Mouse (Mus musculus): ENCODE measurements around the gene Gm20388.

DNA sequence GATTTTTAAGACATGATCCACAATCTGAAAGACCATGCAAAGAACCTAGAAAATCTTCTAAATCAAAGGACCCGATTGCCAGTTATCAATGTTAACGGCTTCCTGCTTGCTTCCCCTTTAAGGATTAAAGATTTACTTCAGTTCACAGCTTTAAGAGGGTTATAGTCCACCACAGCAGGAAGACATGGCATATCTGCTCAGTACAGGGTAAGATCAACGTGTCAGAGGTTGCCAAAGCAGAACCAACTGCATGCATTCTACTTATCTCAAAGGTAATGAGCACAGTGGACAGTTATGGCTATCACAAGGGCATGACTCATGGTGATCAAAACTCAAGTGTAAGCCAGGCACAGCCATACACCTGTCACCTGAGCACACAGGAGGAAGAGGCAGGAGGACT lies 3078.3 kb downstream of the Gm20388 start:
- TF ChIP-seq GATA1 (IDR thresholded peaks at IDR 0.05; ENCODE audit: borderline replicate concordance, low read length) = no peak
- no peak for TF ChIP-seq POLR2AphosphoS5 (IDR thresholded peaks at IDR 0.05; ENCODE audit: insufficient replicate concordance, low read depth, low read length)
- TF ChIP-seq CTCF (IDR thresholded peaks at IDR 0.05; ENCODE audit: low read depth, low read length) = no peak
- TF ChIP-seq GATA2 (IDR thresholded peaks at IDR 0.05; ENCODE audit: borderline replicate concordance, low read depth, low read length) = no peak
- TF ChIP-seq TAL1 (conservative IDR thresholded peaks at IDR 0.05; ENCODE audit: low read depth, low read length) = 0 out of 2 replicates have a peak, but pooled peaks have one; percentile 17

All from G1E (cell line).